Mouse (Mus musculus) bone marrow macrophage, adult 2 months (primary cell): ENCODE measurements around the gene Olfr1477. TPM values are rescaled to one million over a fixed set of nuclear protein-coding genes. Genes with fewer than 3 reads are reported as not detected.
"Not testable (repeated sequence)": the region's sequence is repeated elsewhere in the genome, so short reads cannot be mapped to it uniquely, and the experiment has no call there.

Source experiments
- H3K27ac ChIP-seq: 2 replicates; pipeline ENCODE4 v1.5.1; 2012; ENCODE audit warnings: low read depth, low read length; ENCODE audit not compliant: insufficient read depth
- H3K4me1 ChIP-seq: 2 replicates; pipeline ENCODE4 v1.6.1; 2012; ENCODE audit warnings: low read length; ENCODE audit not compliant: control insufficient read depth, insufficient read depth
- H3K4me3 ChIP-seq: 2 replicates; pipeline ENCODE4 v1.5.1; 2012; ENCODE audit warnings: mild to moderate bottlenecking, low read length, moderate library complexity; ENCODE audit not compliant: insufficient read depth
- CTCF ChIP-seq: IDR thresholded peaks from 2 replicates; pipeline ENCODE4 v1.5.1; 2012; ENCODE audit warnings: low read depth, mild to moderate bottlenecking, low read length, moderate library complexity
- POLR2A ChIP-seq: IDR thresholded peaks from 2 replicates; pipeline ENCODE4 v1.6.1; 2012; ENCODE audit warnings: mild to moderate bottlenecking, low read depth, low read length, borderline replicate concordance
- polyA plus RNA-seq: library from polyadenylated mRNA; stranded (reverse); fragments of >200 nt; gene quantifications from 2 replicates; pipeline ENCODE4 v1.2.4, GENCODE M21; 2012; ENCODE audit not compliant: missing spikeins, insufficient read depth, insufficient read length

Olfr1477 gene
- not detected in 2 replicates for polyA plus RNA-seq

GRCm38 (mm10) chr19:13500246-13500645 is at the start of gene Olfr1477:
Olfr1477 (plus strand) TSS chr19:13500546.
- Histone ChIP-seq H3K27ac (no peak within 1 kb of the TSS), H3K4me1 (no peaks in the 10 kb centered on the region), H3K4me3 (no peak within 1 kb of the TSS)
- TF ChIP-seq CTCF (no peak), POLR2A (no peak)

- TF ChIP-seq POLR2A (no peak), CTCF (no peak)
- Histone ChIP-seq H3K4me1 (no peaks in the 10 kb centered on the region), H3K27ac (no peak within 1 kb of the TSS), H3K4me3 (no peak within 1 kb of the TSS)
These were observed 44.4 kb upstream of the Olfr1477 start, which contains the start of gene Olfr1472 for GRCm38 (mm10) chr19:13455986-13456385. Olfr1472 (minus strand) TSS chr19:13456086.

- H3K4me1 ChIP-seq, H3K27ac ChIP-seq, H3K4me3 ChIP-seq: not testable (repeated sequence)
These were observed 31.1 kb upstream of the Olfr1477 start, which contains the start of gene Olfr1474 for GRCm38 (mm10) chr19:13469265-13469664. Olfr1474 (plus strand) TSS chr19:13469565.

GRCm38 (mm10) chr19:13480096-13480495 is 20.2 kb upstream of the Olfr1477 start, which contains the start of gene Olfr1475:
Olfr1475 (minus strand) TSS chr19:13480196.
- Histone ChIP-seq H3K4me1 (no peaks in the 10 kb centered on the region), H3K4me3 (no peak within 1 kb of the TSS)
- no peak for TF ChIP-seq POLR2A
- TF ChIP-seq CTCF = no peak

DNA sequence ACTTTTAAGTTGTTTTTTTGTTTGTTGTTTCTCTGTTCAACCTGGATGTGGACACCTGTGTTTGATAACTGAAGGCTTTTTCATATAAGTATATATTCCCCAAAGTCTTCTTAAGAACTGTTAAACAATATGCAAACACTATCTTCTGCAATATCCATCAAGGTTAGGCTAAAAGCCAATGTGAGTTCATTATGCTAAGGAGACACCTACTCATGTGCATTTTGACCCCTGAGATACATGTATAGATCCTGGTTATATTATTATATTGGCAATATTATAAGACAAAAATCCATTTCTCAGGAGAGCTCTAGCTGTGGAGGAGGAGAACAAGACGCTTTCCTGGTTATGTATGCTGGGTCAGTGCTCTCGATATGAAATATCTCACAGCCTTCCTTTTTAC is 27.3 kb downstream of the Olfr1477 start, which contains the start of gene Olfr1480:
Olfr1480 (plus strand) TSS at position 301 of the 400 bp plus-strand sequence.
- Histone ChIP-seq H3K4me1 (no peaks in the 10 kb centered on the region), H3K4me3 (no peak within 1 kb of the TSS), H3K27ac (no peak within 1 kb of the TSS)
- no peak for TF ChIP-seq POLR2A
- no peak for TF ChIP-seq CTCF

More at GRCm38 (mm10) chr19:13480096-13480495, 20.2 kb upstream of the Olfr1477 start, which contains the start of gene Olfr1475:
- no peak within 1 kb of the TSS for H3K27ac ChIP-seq

Other genes with a start within 250 kb of the Olfr1477 start
- gene Olfr1465, start 185.0 kb upstream of the Olfr1477 start, polyA plus RNA-seq = not detected in 2 replicates
- gene Olfr1466, start 161.7 kb upstream of the Olfr1477 start, polyA plus RNA-seq = not detected in 2 replicates
- gene Olfr1467, start 138.3 kb upstream of the Olfr1477 start, polyA plus RNA-seq = not detected in 2 replicates
- gene Olfr1469, start 92.7 kb upstream of the Olfr1477 start, polyA plus RNA-seq = not detected in 2 replicates
- not detected in 2 replicates for gene Olfr1471, start 57.1 kb upstream of the Olfr1477 start, polyA plus RNA-seq
- gene Olfr1472, start 44.5 kb upstream of the Olfr1477 start, polyA plus RNA-seq = not detected in 2 replicates
- gene Olfr1474, start 31.0 kb upstream of the Olfr1477 start, polyA plus RNA-seq = not detected in 2 replicates
- not detected in 2 replicates for gene Olfr1475, start 20.4 kb upstream of the Olfr1477 start, polyA plus RNA-seq
- gene Olfr1480, start 27.4 kb downstream of the Olfr1477 start, polyA plus RNA-seq = not detected in 2 replicates
- not detected in 2 replicates for gene Olfr1484, start 83.0 kb downstream of the Olfr1477 start, polyA plus RNA-seq
- not detected in 2 replicates for gene Olfr1487, start 116.8 kb downstream of the Olfr1477 start, polyA plus RNA-seq
- gene Olfr1489, start 131.1 kb downstream of the Olfr1477 start, polyA plus RNA-seq = 0.13 and 0.19 TPM in 2 replicates
- gene Olfr1490, start 150.5 kb downstream of the Olfr1477 start, polyA plus RNA-seq = not detected in 2 replicates
- not detected in 2 replicates for gene Olfr1491, start 196.7 kb downstream of the Olfr1477 start, polyA plus RNA-seq
- gene Olfr1493-ps1, start 222.7 kb downstream of the Olfr1477 start, polyA plus RNA-seq = not detected in 2 replicates
- gene Olfr1494, start 239.2 kb downstream of the Olfr1477 start, polyA plus RNA-seq = not detected in 2 replicates